Mouse (Mus musculus): Measurements from ENCODE around the gene Vmn2r108. TPM values are rescaled to one million over a fixed set of nuclear protein-coding genes. Genes with fewer than 3 reads are reported as not detected.
"Not testable (repeated sequence)": the region's sequence is repeated elsewhere in the genome, so short reads cannot be mapped to it uniquely, and the experiment has no call there.

Gene Vmn2r108
- total RNA-seq (2015; ENCODE audit: low replicate concordance) (not detected in 2 replicates), total RNA-seq (2017; ENCODE audit: low replicate concordance) (not detected in 2 replicates)

GRCm38 (mm10) chr17:20481231-20481630 is at the start of gene Vmn2r108:
TSS of gene Vmn2r108 (minus strand) at chr17:20481331.
- no peak for ATAC-seq (replicated peaks; ENCODE audit: low FRiP score, poor library complexity, severe bottlenecking)

- ATAC-seq (replicated peaks; ENCODE audit: low FRiP score, poor library complexity, severe bottlenecking) = not testable (repeated sequence)
Measured at GRCm38 (mm10) chr17:20508247-20508646, 27.1 kb upstream of the Vmn2r108 start.

- no peak for ATAC-seq (replicated peaks; ENCODE audit: low FRiP score, poor library complexity, severe bottlenecking)
Measured at GRCm38 (mm10) chr17:20497858-20498257, 16.7 kb upstream of the Vmn2r108 start, which contains the start of gene Vmn1r225. TSS of gene Vmn1r225 (plus strand) at chr17:20498158.

- ATAC-seq (replicated peaks; ENCODE audit: low FRiP score, poor library complexity, severe bottlenecking) = no peak
Measured at GRCm38 (mm10) chr17:20473311-20473710, 7.8 kb downstream of the Vmn2r108 start.

GRCm38 (mm10) chr17:20439263-20439662 is 41.9 kb downstream of the Vmn2r108 start:
- ATAC-seq (replicated peaks; ENCODE audit: low FRiP score, poor library complexity, severe bottlenecking) = no peak

GRCm38 (mm10) chr17:20413846-20414245 is 67.3 kb downstream of the Vmn2r108 start, which contains the start of gene Vmn1r224:
TSS of gene Vmn1r224 (plus strand) at chr17:20414146.
- ATAC-seq (replicated peaks; ENCODE audit: low FRiP score, poor library complexity, severe bottlenecking) = no peak

Other genes starting within 250 kb of the Vmn2r108 start
- gene Vmn2r105, start 246.3 kb downstream of the Vmn2r108 start, total RNA-seq (2015; ENCODE audit: low replicate concordance) = not detected in 2 replicates
- gene Vmn2r105, start 246.3 kb downstream of the Vmn2r108 start, total RNA-seq (2017; ENCODE audit: low replicate concordance) = not detected in 2 replicates
- gene Vmn2r106, start 195.8 kb downstream of the Vmn2r108 start, total RNA-seq (2015; ENCODE audit: low replicate concordance) = not detected in 2 replicates
- not detected in 2 replicates for gene Vmn2r106, start 195.8 kb downstream of the Vmn2r108 start, total RNA-seq (2017; ENCODE audit: low replicate concordance)
- gene Vmn2r107, start 136.1 kb downstream of the Vmn2r108 start, total RNA-seq (2015; ENCODE audit: low replicate concordance) = not detected in 2 replicates
- gene Vmn2r107, start 136.1 kb downstream of the Vmn2r108 start, total RNA-seq (2017; ENCODE audit: low replicate concordance) = not detected in 2 replicates
- not detected in 2 replicates for gene Vmn1r224, start 67.2 kb downstream of the Vmn2r108 start, total RNA-seq (2015; ENCODE audit: low replicate concordance)
- not detected in 2 replicates for gene Vmn1r224, start 67.2 kb downstream of the Vmn2r108 start, total RNA-seq (2017; ENCODE audit: low replicate concordance)
- gene Vmn1r225, start 16.8 kb upstream of the Vmn2r108 start, total RNA-seq (2015; ENCODE audit: low replicate concordance) = not detected in 2 replicates
- not detected in 2 replicates for gene Vmn1r225, start 16.8 kb upstream of the Vmn2r108 start, total RNA-seq (2017; ENCODE audit: low replicate concordance)
- not detected in 2 replicates for gene Vmn2r109, start 83.4 kb upstream of the Vmn2r108 start, total RNA-seq (2015; ENCODE audit: low replicate concordance)
- not detected in 2 replicates for gene Vmn2r109, start 83.4 kb upstream of the Vmn2r108 start, total RNA-seq (2017; ENCODE audit: low replicate concordance)
- gene Vmn2r110, start 115.1 kb upstream of the Vmn2r108 start, total RNA-seq (2015; ENCODE audit: low replicate concordance) = not detected in 2 replicates
- not detected in 2 replicates for gene Vmn2r110, start 115.1 kb upstream of the Vmn2r108 start, total RNA-seq (2017; ENCODE audit: low replicate concordance)
- not detected in 2 replicates for gene Fpr-rs3, start 143.5 kb upstream of the Vmn2r108 start, total RNA-seq (2015; ENCODE audit: low replicate concordance)
- not detected in 2 replicates for gene Fpr-rs3, start 143.5 kb upstream of the Vmn2r108 start, total RNA-seq (2017; ENCODE audit: low replicate concordance)
- gene Vmn1r226, start 201.5 kb upstream of the Vmn2r108 start, total RNA-seq (2015; ENCODE audit: low replicate concordance) = not detected in 2 replicates
- gene Vmn1r226, start 201.5 kb upstream of the Vmn2r108 start, total RNA-seq (2017; ENCODE audit: low replicate concordance) = not detected in 2 replicates
- not detected in 2 replicates for gene Vmn1r227, start 248.5 kb upstream of the Vmn2r108 start, total RNA-seq (2015; ENCODE audit: low replicate concordance)
- not detected in 2 replicates for gene Vmn1r227, start 248.5 kb upstream of the Vmn2r108 start, total RNA-seq (2017; ENCODE audit: low replicate concordance)